Mouse (Mus musculus) heart, adult 18-20 months (tissue): ENCODE data around the gene Sh3d21. TPM values are rescaled to one million over a fixed set of nuclear protein-coding genes. Genes with fewer than 3 reads are reported as not detected.
A peak's percentile ranks its signal among the peaks of the same experiment; 100 is the strongest.

Experiments
- DNase-seq, 2 experiments: peaks; one replicate each; pipeline ENCODE4 v3.0.0; 2021 to 2022; ENCODE audit warnings: mixed read lengths in 1 of 2
- total RNA-seq, 2 experiments: library from RNA; stranded (reverse); gene quantifications; 2 replicates each; pipeline ENCODE4 v1.2.3; 2021

Sh3d21 gene
- total RNA-seq, 2 experiments from 2014 or later = 1.3 to 2.4 TPM

- DNase-seq = peak in 1 of 2 experiments; percentile 49
These were observed 17.9 kb downstream of the Sh3d21 start for GRCm38 (mm10) chr4:126145396-126145795.

GRCm38 (mm10) chr4:126141021-126141420, 22.3 kb downstream of the Sh3d21 start:
- no peak for DNase-seq

- no peak for DNase-seq
These were observed 25.5 kb downstream of the Sh3d21 start for GRCm38 (mm10) chr4:126137773-126138172.

- no peak for DNase-seq
These were observed 28.7 kb downstream of the Sh3d21 start for GRCm38 (mm10) chr4:126134639-126135038.

GRCm38 (mm10) chr4:126134236-126134635, 29.1 kb downstream of the Sh3d21 start:
- no peak for DNase-seq

- no peak for DNase-seq
These were observed 30.5 kb downstream of the Sh3d21 start for GRCm38 (mm10) chr4:126132636-126133264.

- peak; percentile 52 to 66 for DNase-seq
These were observed 31.8 kb downstream of the Sh3d21 start for GRCm38 (mm10) chr4:126131290-126132121.

- DNase-seq = no peak
These were observed 32.8 kb downstream of the Sh3d21 start for GRCm38 (mm10) chr4:126130502-126130901.

GRCm38 (mm10) chr4:126123309-126124040, 39.8 kb downstream of the Sh3d21 start:
- DNase-seq = no peak

- no peak for DNase-seq
These were observed 42.8 kb downstream of the Sh3d21 start for GRCm38 (mm10) chr4:126120506-126120905.

GRCm38 (mm10) chr4:126120052-126120451, 43.2 kb downstream of the Sh3d21 start:
- peak in 1 of 2 experiments; percentile 49 for DNase-seq

GRCm38 (mm10) chr4:126119051-126119450, 44.2 kb downstream of the Sh3d21 start:
- no peak for DNase-seq

GRCm38 (mm10) chr4:126118651-126119050, 44.6 kb downstream of the Sh3d21 start:
- DNase-seq = no peak

- DNase-seq = no peak
These were observed 46.2 kb downstream of the Sh3d21 start for GRCm38 (mm10) chr4:126117116-126117515.

GRCm38 (mm10) chr4:126115871-126116521, 47.3 kb downstream of the Sh3d21 start:
- DNase-seq = no peak

- no peak for DNase-seq
These were observed 47.9 kb downstream of the Sh3d21 start for GRCm38 (mm10) chr4:126115411-126115810.

GRCm38 (mm10) chr4:126113943-126114342, 49.3 kb downstream of the Sh3d21 start:
- DNase-seq = peak; percentile 65 to 72

GRCm38 (mm10) chr4:126113243-126113642, 50.0 kb downstream of the Sh3d21 start:
- peak in 1 of 2 experiments; percentile 37 for DNase-seq

GRCm38 (mm10) chr4:126111153-126111549, 52.1 kb downstream of the Sh3d21 start:
- no peak for DNase-seq

GRCm38 (mm10) chr4:126110374-126111152, 52.7 kb downstream of the Sh3d21 start:
- DNase-seq = peak; percentile 89 to 94

- peak; percentile 29 to 45 for DNase-seq
These were observed 53.5 kb downstream of the Sh3d21 start for GRCm38 (mm10) chr4:126109613-126110373.
